In the genomic region with DNA sequence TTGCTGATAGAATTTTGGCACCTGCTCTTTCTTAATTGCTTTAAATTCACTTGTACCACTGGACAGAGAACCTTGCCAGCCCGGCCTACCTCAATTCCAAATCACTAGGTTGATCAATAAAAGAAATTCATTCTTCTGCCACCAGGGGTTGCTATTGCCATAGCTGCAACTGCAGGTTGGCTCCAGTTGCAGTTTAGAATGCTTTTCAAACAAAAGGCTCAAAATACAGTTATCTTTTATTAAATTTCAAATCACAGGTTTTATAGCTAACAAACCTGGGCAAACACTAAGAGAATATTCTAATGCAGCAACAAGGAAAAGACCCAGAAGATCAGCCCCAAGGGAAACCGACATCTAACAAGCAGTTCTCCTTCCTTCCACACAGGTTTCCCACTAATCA, we compare ENCODE assay signal across 8 mouse cellular contexts. TPM values are rescaled to one million over a fixed set of nuclear protein-coding genes. Genes with fewer than 3 reads are reported as not detected.
DNase-seq lines count a peak whose midpoint lies in the region; ATAC-seq and TF ChIP-seq lines count a peak whose summit lies in the region.
"Had no signal": no experiment of that assay in that cellular context is flagged by ENCODE, and none has a peak within 500 bp of the region (broad histone marks: within the 10 kb centered on the region; RNA-seq: fewer than 3 reads in every experiment).

No protein-coding gene starts in this region.

- WGBS in kidney, embryonic 14.5 days, result 54% methylated on average over 2 of the region's 2 CpGs
- 47% methylated on average over 2 of the region's 2 CpGs for WGBS in liver, embryonic 13.5 days (ENCODE audit: insufficient replicate concordance)

- TF ChIP-seq POLR2A in ES-Bruce4 (IDR thresholded peaks at IDR 0.05; ENCODE audit: insufficient read depth, low read length), result no peak

- no peak overlapping the region for H3K9ac ChIP-seq in kidney, embryonic 14.5 days (ENCODE audit: low read depth, low read length)
- no peak overlapping the region for H3K9ac ChIP-seq in ES-Bruce4 (ENCODE audit: low read depth, poor library complexity, severe bottlenecking)
- no peak overlapping the region for H3K9ac ChIP-seq in liver, embryonic 13.5 days
- H3K9ac ChIP-seq: heart, embryonic 15.5 days had no signal

- TF ChIP-seq EP300 in ES-Bruce4 (IDR thresholded peaks at IDR 0.05; ENCODE audit: insufficient read depth, low read depth, low read length), result no peak

- H3K4me2 ChIP-seq in kidney, embryonic 14.5 days (replicated peaks; ENCODE audit: low read depth, low read length), result no peak overlapping the region
- no peak overlapping the region for H3K4me2 ChIP-seq in liver, embryonic 13.5 days
- H3K4me2 ChIP-seq: heart, embryonic 15.5 days had no signal

- H3K36me3 ChIP-seq in kidney, embryonic 14.5 days (ENCODE audit: control insufficient read depth, insufficient read depth, low read length), result 0 out of 2 replicates have a peak, but pooled peaks cover 2% of the 10 kb centered on the region
- H3K36me3 ChIP-seq in ES-Bruce4 (ENCODE audit: control insufficient read depth, insufficient read depth, low read length, poor library complexity, severe bottlenecking), result peaks cover 6% of the 10 kb centered on the region
- H3K36me3 ChIP-seq in liver, embryonic 13.5 days, result no peaks in the 10 kb centered on the region
- H3K36me3 ChIP-seq: heart, embryonic 15.5 days had no signal

- TF ChIP-seq CTCF in ES-Bruce4 (IDR thresholded peaks at IDR 0.05; ENCODE audit: low read depth, low read length), result peak; percentile 42

- DNase-seq in kidney, adult 9 months, result peak; percentile 80
- DNase-seq in B cell, adult 2 months, result peak; percentile 65 to 68
- peak; percentile 70 for DNase-seq in embryo, embryonic 10 days (ENCODE audit: low spot score)
- peak; percentile 38 for DNase-seq in liver, embryonic 13.5 days
- peak; percentile 29 for DNase-seq in thymus, postnatal 4 days

- H3K9me3 ChIP-seq in kidney, embryonic 14.5 days (ENCODE audit: control insufficient read depth, low read length), result no peaks in the 10 kb centered on the region
- no peaks in the 10 kb centered on the region for H3K9me3 ChIP-seq in ES-Bruce4 (replicated peaks; ENCODE audit: control insufficient read depth, insufficient read depth, low read length, poor library complexity, severe bottlenecking)
- no peaks in the 10 kb centered on the region for H3K9me3 ChIP-seq in liver, embryonic 13.5 days (replicated peaks)
- H3K9me3 ChIP-seq: heart, embryonic 15.5 days had no signal

- H3K4me3 ChIP-seq in kidney, embryonic 14.5 days (ENCODE audit: low read length), result no peak overlapping the region
- no peak overlapping the region for H3K4me3 ChIP-seq in ES-Bruce4 (ENCODE audit: low read depth, low read length)
- no peak overlapping the region for H3K4me3 ChIP-seq in liver, embryonic 13.5 days (replicated peaks)
- H3K4me3 ChIP-seq: heart, embryonic 15.5 days had no signal

- H3K27ac ChIP-seq in kidney, embryonic 14.5 days (ENCODE audit: low read depth, low read length), result no peak overlapping the region
- H3K27ac ChIP-seq in ES-Bruce4 (ENCODE audit: insufficient read depth, low read length), result no peak overlapping the region
- H3K27ac ChIP-seq in liver, embryonic 13.5 days, result no peak overlapping the region
- H3K27ac ChIP-seq: heart, embryonic 15.5 days had no signal

- H3K4me1 ChIP-seq in kidney, embryonic 14.5 days (ENCODE audit: control insufficient read depth, insufficient read depth, low read length), result peaks cover 7% of the 10 kb centered on the region
- H3K4me1 ChIP-seq in ES-Bruce4 (ENCODE audit: control insufficient read depth, insufficient read depth, low read length), result no peaks in the 10 kb centered on the region
- peaks cover 27% of the 10 kb centered on the region for H3K4me1 ChIP-seq in liver, embryonic 13.5 days (replicated peaks)

- H3K27me3 ChIP-seq in kidney, embryonic 14.5 days (ENCODE audit: control insufficient read depth, insufficient read depth, low read length), result no peaks in the 10 kb centered on the region
- H3K27me3 ChIP-seq in ES-Bruce4 (ENCODE audit: control insufficient read depth, insufficient read depth, low read length, poor library complexity, severe bottlenecking), result no peaks in the 10 kb centered on the region
- no peaks in the 10 kb centered on the region for H3K27me3 ChIP-seq in liver, embryonic 13.5 days
- H3K27me3 ChIP-seq: heart, embryonic 15.5 days had no signal

- no peak for ATAC-seq in kidney, embryonic 14.5 days (ENCODE audit: low FRiP score, low TSS enrichment)
- ATAC-seq in liver, embryonic 13.5 days (ENCODE audit: low read depth), result no peak

RNA-seq across cellular contexts. Expression of a gene that starts 3.0 kb away (rescaled TPM):
- polyA plus RNA-seq in kidney, embryonic 14.5 days (2014; fragmentation: Nextera tagmentation; extraction: Ambion mirVana), result 303 and 365 TPM in 2 replicates
- 618 and 646 TPM in 2 replicates for polyA plus RNA-seq in ES-Bruce4 (2011; ENCODE audit: insufficient read depth, insufficient read length, low read depth, missing spikeins)
- 206 and 239 TPM in 2 replicates for polyA plus RNA-seq in liver, embryonic 13.5 days (2015; fragmentation: Nextera tagmentation; extraction: Ambion mirVana)

RNA-seq across cellular contexts. Expression of a gene that starts 5.2 kb away (rescaled TPM):
- polyA plus RNA-seq in kidney, embryonic 14.5 days (2014; fragmentation: Nextera tagmentation; extraction: Ambion mirVana), result 398 and 493 TPM in 2 replicates
- 104 and 120 TPM in 2 replicates for polyA plus RNA-seq in ES-Bruce4 (2011; ENCODE audit: insufficient read depth, insufficient read length, low read depth, missing spikeins)
- polyA plus RNA-seq in liver, embryonic 13.5 days (2015; fragmentation: Nextera tagmentation; extraction: Ambion mirVana), result 209 and 224 TPM in 2 replicates

RNA-seq across cellular contexts. Expression of a gene that starts 5.5 kb away (rescaled TPM):
- polyA plus RNA-seq in kidney, embryonic 14.5 days (2014; fragmentation: Nextera tagmentation; extraction: Ambion mirVana), result 13.7 and 19.7 TPM in 2 replicates
- 23.3 and 33.6 TPM in 2 replicates for polyA plus RNA-seq in ES-Bruce4 (2011; ENCODE audit: insufficient read depth, insufficient read length, low read depth, missing spikeins)
- polyA plus RNA-seq in liver, embryonic 13.5 days (2015; fragmentation: Nextera tagmentation; extraction: Ambion mirVana), result 6.8 and 9.0 TPM in 2 replicates

RNA-seq across cellular contexts. Expression of a gene that starts 15.6 kb away (rescaled TPM):
- polyA plus RNA-seq in kidney, embryonic 14.5 days (2014; fragmentation: Nextera tagmentation; extraction: Ambion mirVana), result 2.3 and 3.0 TPM in 2 replicates
- polyA plus RNA-seq in ES-Bruce4 (2011; ENCODE audit: insufficient read depth, insufficient read length, low read depth, missing spikeins), result 19.6 and 21.1 TPM in 2 replicates
- 2.2 and 2.8 TPM in 2 replicates for polyA plus RNA-seq in liver, embryonic 13.5 days (2015; fragmentation: Nextera tagmentation; extraction: Ambion mirVana)

RNA-seq across cellular contexts. Expression of a gene that starts 20.0 kb away (rescaled TPM):
- polyA plus RNA-seq in kidney, embryonic 14.5 days (2014; fragmentation: Nextera tagmentation; extraction: Ambion mirVana), result 2.3 and 3.1 TPM in 2 replicates
- 2.1 and 3.2 TPM in 2 replicates for polyA plus RNA-seq in ES-Bruce4 (2011; ENCODE audit: insufficient read depth, insufficient read length, low read depth, missing spikeins)
- 0.51 and 1.6 TPM in 2 replicates for polyA plus RNA-seq in liver, embryonic 13.5 days (2015; fragmentation: Nextera tagmentation; extraction: Ambion mirVana)

Comparison
In these comparisons a context has a peak if more than half of its experiments do, and no peak if none do; other contexts are left out.
1. DNase-seq: peak in every context shown above with its lines; median percentile 80 in kidney, adult 9 months; 70 in embryo, embryonic 10 days; 66 in B cell, adult 2 months; 38 in liver, embryonic 13.5 days; 29 in thymus, postnatal 4 days.